Mouse (Mus musculus): ENCODE results near the gene Lyz1. TPM values are rescaled to one million over a fixed set of nuclear protein-coding genes. Genes with fewer than 3 reads are reported as not detected.

The Lyz1 gene
- 0.10 and 0.29 TPM in 2 replicates for polyA plus RNA-seq (2015; fragmentation: Nextera tagmentation; extraction: Ambion mirVana)

DNA sequence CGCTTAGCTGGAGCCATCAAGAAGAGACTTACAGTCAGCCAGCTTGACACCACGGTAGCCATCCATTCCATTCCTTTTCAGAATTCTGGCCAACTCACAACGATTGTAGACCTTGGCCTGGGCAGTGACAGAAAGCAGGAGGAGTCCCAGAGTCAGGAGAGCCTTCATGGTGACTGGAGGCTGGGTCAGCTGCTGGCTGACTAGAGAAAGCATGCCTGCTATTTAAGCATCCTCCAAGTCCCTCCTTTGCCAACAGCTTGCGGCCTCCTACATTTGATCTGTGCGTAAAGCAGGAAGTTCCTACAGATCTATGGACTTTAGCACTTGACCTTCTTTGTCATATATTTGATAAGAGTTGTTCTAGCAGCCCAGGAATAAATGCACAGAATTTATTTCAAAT is at the start of gene Lyz1:
Gene Lyz1, minus strand, starts transcription at position 198 of the 400 bp plus-strand sequence.
- Histone ChIP-seq H3K4me1 (replicated peaks; ENCODE audit: control insufficient read depth, insufficient read depth) (no peaks in the 10 kb centered on the region), H3K9me3 (ENCODE audit: control insufficient read depth, low read length) (no peaks in the 10 kb centered on the region), H3K9ac (ENCODE audit: low read length) (no peak within 1 kb of the TSS), H3K27me3 (ENCODE audit: control insufficient read depth, insufficient read depth, low read length) (no peaks in the 10 kb centered on the region), H3K4me3 (ENCODE audit: low read depth, low read length) (no peak within 1 kb of the TSS), H3K4me2 (replicated peaks; ENCODE audit: low read depth) (no peak within 1 kb of the TSS), H3K27ac (replicated peaks) (no peak within 1 kb of the TSS), H3K36me3 (ENCODE audit: control insufficient read depth, insufficient read depth, low read length) (no peaks in the 10 kb centered on the region)
- DNase-seq (ENCODE audit: low spot score) (peak; percentile 17), ATAC-seq (ENCODE audit: low FRiP score, low TSS enrichment) (no peak)
- TF ChIP-seq EP300 (optimal IDR thresholded peaks at IDR 0.05): no peak
- TF ChIP-seq CTCF (IDR thresholded peaks at IDR 0.05; ENCODE audit: low read depth): no peak
- WGBS: 60% methylated on average over 5 of the region's 5 CpGs

- Histone ChIP-seq H3K4me1 (replicated peaks; ENCODE audit: control insufficient read depth, insufficient read depth) (no peaks in the 10 kb centered on the region), H3K27me3 (ENCODE audit: control insufficient read depth, insufficient read depth, low read length) (no peaks in the 10 kb centered on the region), H3K36me3 (ENCODE audit: control insufficient read depth, insufficient read depth, low read length) (no peaks in the 10 kb centered on the region), H3K4me2 (replicated peaks; ENCODE audit: low read depth) (no peak overlapping the region), H3K27ac (replicated peaks) (no peak overlapping the region), H3K9me3 (ENCODE audit: control insufficient read depth, low read length) (no peaks in the 10 kb centered on the region), H3K4me3 (ENCODE audit: low read depth, low read length) (no peak overlapping the region), H3K9ac (ENCODE audit: low read length) (no peak overlapping the region)
- no peak for DNase-seq (ENCODE audit: low spot score)
- TF ChIP-seq CTCF (IDR thresholded peaks at IDR 0.05; ENCODE audit: low read depth) (no peak), EP300 (optimal IDR thresholded peaks at IDR 0.05) (no peak)
- no peak for ATAC-seq (ENCODE audit: low FRiP score, low TSS enrichment)
- 59% methylated on average over 2 of the region's 2 CpGs for WGBS
These were observed 49.7 kb upstream of the Lyz1 start for GRCm38 (mm10) chr10:117342406-117342805.

- Histone ChIP-seq H3K4me2 (replicated peaks; ENCODE audit: low read depth) (no peak overlapping the region), H3K27me3 (ENCODE audit: control insufficient read depth, insufficient read depth, low read length) (no peaks in the 10 kb centered on the region), H3K9ac (ENCODE audit: low read length) (no peak overlapping the region), H3K36me3 (ENCODE audit: control insufficient read depth, insufficient read depth, low read length) (no peaks in the 10 kb centered on the region), H3K4me1 (replicated peaks; ENCODE audit: control insufficient read depth, insufficient read depth) (no peaks in the 10 kb centered on the region), H3K4me3 (ENCODE audit: low read depth, low read length) (no peak overlapping the region), H3K27ac (replicated peaks) (no peak overlapping the region), H3K9me3 (ENCODE audit: control insufficient read depth, low read length) (no peaks in the 10 kb centered on the region)
- TF ChIP-seq CTCF (IDR thresholded peaks at IDR 0.05; ENCODE audit: low read depth): no peak
- TF ChIP-seq EP300 (optimal IDR thresholded peaks at IDR 0.05): no peak
- ATAC-seq (ENCODE audit: low FRiP score, low TSS enrichment) (no peak), DNase-seq (ENCODE audit: low spot score) (no peak)
- 52% methylated on average over 4 of the region's 4 CpGs for WGBS
These were observed 48.4 kb upstream of the Lyz1 start for GRCm38 (mm10) chr10:117341029-117341428.

DNA sequence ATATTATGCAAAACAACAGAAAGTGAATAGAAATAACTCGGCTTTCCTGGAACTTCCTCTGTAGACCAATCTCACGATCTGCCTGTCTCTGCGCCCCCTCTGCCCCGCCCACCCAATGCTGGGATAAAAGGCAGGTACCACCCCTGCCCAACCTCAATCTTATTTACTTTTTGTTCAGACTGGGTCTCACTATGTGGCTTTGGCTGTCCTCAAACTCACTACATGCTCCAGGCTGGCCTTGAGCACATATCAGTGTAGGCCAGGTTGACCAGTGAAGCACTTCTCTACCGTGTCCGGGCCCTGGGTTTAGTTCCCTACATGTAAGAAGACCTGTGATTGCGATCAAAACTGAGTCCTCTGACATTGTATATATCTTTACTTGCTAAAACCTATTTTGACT is 46.6 kb upstream of the Lyz1 start:
- Histone ChIP-seq H3K4me3 (ENCODE audit: low read depth, low read length) (no peak overlapping the region), H3K4me1 (replicated peaks; ENCODE audit: control insufficient read depth, insufficient read depth) (no peaks in the 10 kb centered on the region), H3K27ac (replicated peaks) (no peak overlapping the region), H3K4me2 (replicated peaks; ENCODE audit: low read depth) (no peak overlapping the region), H3K9me3 (ENCODE audit: control insufficient read depth, low read length) (no peaks in the 10 kb centered on the region), H3K9ac (ENCODE audit: low read length) (no peak overlapping the region), H3K36me3 (ENCODE audit: control insufficient read depth, insufficient read depth, low read length) (no peaks in the 10 kb centered on the region), H3K27me3 (ENCODE audit: control insufficient read depth, insufficient read depth, low read length) (no peaks in the 10 kb centered on the region)
- DNase-seq (ENCODE audit: low spot score) (no peak), ATAC-seq (ENCODE audit: low FRiP score, low TSS enrichment) (no peak)
- WGBS: 82% methylated on average over 7 of the region's 7 CpGs
- TF ChIP-seq CTCF (IDR thresholded peaks at IDR 0.05; ENCODE audit: low read depth) (no peak), EP300 (optimal IDR thresholded peaks at IDR 0.05) (no peak)

GRCm38 (mm10) chr10:117337946-117338345 is 45.3 kb upstream of the Lyz1 start:
- ATAC-seq (ENCODE audit: low FRiP score, low TSS enrichment) (no peak), DNase-seq (ENCODE audit: low spot score) (no peak)
- Histone ChIP-seq H3K4me1 (replicated peaks; ENCODE audit: control insufficient read depth, insufficient read depth) (no peaks in the 10 kb centered on the region), H3K9ac (ENCODE audit: low read length) (no peak overlapping the region), H3K27me3 (ENCODE audit: control insufficient read depth, insufficient read depth, low read length) (no peaks in the 10 kb centered on the region), H3K27ac (replicated peaks) (no peak overlapping the region), H3K4me3 (ENCODE audit: low read depth, low read length) (no peak overlapping the region), H3K36me3 (ENCODE audit: control insufficient read depth, insufficient read depth, low read length) (no peaks in the 10 kb centered on the region), H3K9me3 (ENCODE audit: control insufficient read depth, low read length) (no peaks in the 10 kb centered on the region), H3K4me2 (replicated peaks; ENCODE audit: low read depth) (no peak overlapping the region)
- TF ChIP-seq EP300 (optimal IDR thresholded peaks at IDR 0.05) (no peak), CTCF (IDR thresholded peaks at IDR 0.05; ENCODE audit: low read depth) (peak; percentile 55)

- Histone ChIP-seq H3K4me3 (ENCODE audit: low read depth, low read length) (no peak overlapping the region), H3K9ac (ENCODE audit: low read length) (no peak overlapping the region), H3K27me3 (ENCODE audit: control insufficient read depth, insufficient read depth, low read length) (no peaks in the 10 kb centered on the region), H3K9me3 (ENCODE audit: control insufficient read depth, low read length) (no peaks in the 10 kb centered on the region), H3K4me2 (replicated peaks; ENCODE audit: low read depth) (0 out of 2 replicates have a peak overlapping the region, but pooled peaks have one; percentile 2), H3K4me1 (replicated peaks; ENCODE audit: control insufficient read depth, insufficient read depth) (no peaks in the 10 kb centered on the region), H3K27ac (replicated peaks) (no peak overlapping the region), H3K36me3 (ENCODE audit: control insufficient read depth, insufficient read depth, low read length) (no peaks in the 10 kb centered on the region)
- DNase-seq (ENCODE audit: low spot score) (no peak), ATAC-seq (ENCODE audit: low FRiP score, low TSS enrichment) (0 out of 2 replicates have a peak, but pooled peaks have one; percentile 38)
- WGBS: 27% methylated on average over 4 of the region's 4 CpGs
- TF ChIP-seq EP300 (optimal IDR thresholded peaks at IDR 0.05) (no peak), CTCF (IDR thresholded peaks at IDR 0.05; ENCODE audit: low read depth) (no peak)
These were observed 43.0 kb upstream of the Lyz1 start for GRCm38 (mm10) chr10:117335649-117336048.
